Mouse (Mus musculus) kidney, postnatal 0 days (tissue): ENCODE data around the gene Aplp2. TPM values are rescaled to one million over a fixed set of nuclear protein-coding genes. Genes with fewer than 3 reads are reported as not detected.
A peak's percentile ranks its signal among the peaks of the same experiment; 100 is the strongest.

ENCODE experiments used
- ATAC-seq: fragments of 200-750 bp; cut with Nextera tagmentation; replicated peaks from 2 replicates; pipeline ENCODE4 v1.8.0; 2017; ENCODE audit warnings: low read depth, moderate number of reproducible peaks, moderate TSS enrichment, moderate library complexity; ENCODE audit not compliant: low FRiP score
- DNase-seq: peaks from one replicate; pipeline ENCODE4 v3.0.0-alpha.2; 2016; ENCODE audit warnings: low spot score
- H3K27ac ChIP-seq: fragments of 300-500 bp; sonication (generic); 2 replicates; pipeline ENCODE4 v1.5.1; 2014; ENCODE audit warnings: mild to moderate bottlenecking
- H3K27me3 ChIP-seq: fragments of 300-500 bp; sonication (generic); 2 replicates; pipeline ENCODE4 v1.6.1; 2014; ENCODE audit warnings: low read length, mixed read lengths; ENCODE audit not compliant: insufficient read depth
- H3K36me3 ChIP-seq: fragments of 300-500 bp; sonication (generic); 2 replicates; pipeline ENCODE4 v1.6.1; 2014; ENCODE audit warnings: low read length, mixed read lengths; ENCODE audit not compliant: insufficient read depth
- H3K4me1 ChIP-seq: fragments of 300-500 bp; sonication (generic); replicated peaks from 2 replicates; pipeline ENCODE4 v1.6.1; 2014; ENCODE audit warnings: antibody characterized with exemption, low read length, mixed read lengths; ENCODE audit not compliant: insufficient read depth
- H3K4me2 ChIP-seq: fragments of 300-500 bp; sonication (generic); 2 replicates; pipeline ENCODE4 v1.6.1; 2014; ENCODE audit warnings: mild to moderate bottlenecking, low read length, moderate library complexity, mixed read lengths
- H3K4me3 ChIP-seq: fragments of 300-500 bp; sonication (generic); replicated peaks from 2 replicates; pipeline ENCODE4 v1.5.1; 2014; ENCODE audit warnings: low read depth, low read length
- H3K9ac ChIP-seq: fragments of 300-500 bp; sonication (generic); 2 replicates; pipeline ENCODE4 v1.6.1; 2014; ENCODE audit warnings: low read depth, low read length
- H3K9me3 ChIP-seq: fragments of 300-500 bp; sonication (generic); replicated peaks from 2 replicates; pipeline ENCODE4 v1.6.1; 2016; ENCODE audit warnings: low read length, inconsistent platforms, mixed read lengths
- CTCF ChIP-seq: IDR thresholded peaks from 2 replicates; pipeline ENCODE4 v1.5.1; 2016; ENCODE audit warnings: antibody characterized with exemption, low read depth, mild to moderate bottlenecking, moderate library complexity
- WGBS: fragments of 180-500 bp; shearing (Covaris S2); extraction: QIAGEN DNeasy Blood & Tissue Kit; methylation state at CpG from one replicate; pipeline ENCODE4 v1.1.7; 2014; 5-methylcytosine and 5-hydroxymethylcytosine counted together
- polyA plus RNA-seq: library from polyadenylated mRNA; unstranded; fragments of >200 nt; fragmentation: Nextera tagmentation; extraction: Ambion mirVana; gene quantifications from 2 replicates; pipeline ENCODE4 v1.2.1, GENCODE M21; 2015

Gene Aplp2
- polyA plus RNA-seq, 1 experiment from 2014 or later = 367 TPM

- TF ChIP-seq CTCF = no peak
- peaks cover 11% of the 10 kb centered on the region; the same call in 1 of the 2 replicates for H3K36me3 ChIP-seq
- no peak overlapping the region for H3K27ac ChIP-seq
- no peaks in the 10 kb centered on the region for H3K9me3 ChIP-seq
- H3K9ac ChIP-seq = no peak overlapping the region
- H3K4me2 ChIP-seq = no peak overlapping the region
- no peak overlapping the region for H3K4me3 ChIP-seq
- ATAC-seq (no peak), DNase-seq (no peak)
- no peaks in the 10 kb centered on the region for H3K27me3 ChIP-seq
- H3K4me1 ChIP-seq = no peaks in the 10 kb centered on the region
- WGBS = 93% methylated on average over 6 of the region's 6 CpGs
Measured at GRCm38 (mm10) chr9:31177692-31178091, 33.9 kb downstream of the Aplp2 start.

DNA sequence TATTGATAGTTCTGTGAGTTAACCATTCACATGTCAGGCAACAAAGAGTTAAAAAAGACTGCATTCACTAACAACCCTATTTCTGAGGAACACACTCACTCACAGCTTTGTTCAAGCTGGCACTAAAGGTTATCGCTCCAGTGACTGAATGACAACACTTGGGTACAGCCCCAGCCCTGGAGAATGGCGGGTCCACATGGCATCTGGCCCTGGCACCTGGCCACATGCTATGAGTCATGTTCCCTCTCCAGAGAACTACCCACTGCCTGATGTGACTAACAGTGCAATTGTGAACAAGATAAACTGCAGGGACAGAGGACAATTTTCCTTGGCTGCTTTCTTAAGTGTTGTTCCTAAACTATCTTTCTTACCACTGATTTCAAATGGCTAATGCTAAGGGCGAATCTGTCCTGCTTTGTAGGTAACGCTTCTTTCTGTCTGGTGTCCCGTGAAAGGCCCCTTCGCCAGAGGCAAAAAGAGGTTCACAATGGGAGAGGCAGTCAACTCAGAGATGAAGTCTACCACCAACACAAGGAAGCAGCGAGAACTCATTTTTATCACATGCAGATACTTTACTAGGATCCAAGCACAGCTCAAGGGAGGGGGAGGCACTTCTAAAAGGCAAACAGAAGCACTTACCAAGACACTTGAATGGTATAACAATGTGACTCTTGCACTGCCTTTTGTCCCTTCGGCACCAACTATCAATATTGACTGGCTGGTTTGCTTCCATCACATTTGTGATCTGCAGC is 35.1 kb downstream of the Aplp2 start:
- TF ChIP-seq CTCF = no peak
- H3K9me3 ChIP-seq = no peaks in the 10 kb centered on the region
- 79% methylated on average over 8 of the region's 8 CpGs for WGBS
- ATAC-seq = peak; percentile 69; the same call in 1 of the 2 replicates
- no peaks in the 10 kb centered on the region for H3K27me3 ChIP-seq
- no peak overlapping the region for H3K27ac ChIP-seq
- H3K9ac ChIP-seq = no peak overlapping the region
- no peak overlapping the region for H3K4me3 ChIP-seq
- H3K4me2 ChIP-seq = no peak overlapping the region
- H3K36me3 ChIP-seq = peaks cover 14% of the 10 kb centered on the region
- peak; percentile 43 for DNase-seq
- no peaks in the 10 kb centered on the region for H3K4me1 ChIP-seq

DNA sequence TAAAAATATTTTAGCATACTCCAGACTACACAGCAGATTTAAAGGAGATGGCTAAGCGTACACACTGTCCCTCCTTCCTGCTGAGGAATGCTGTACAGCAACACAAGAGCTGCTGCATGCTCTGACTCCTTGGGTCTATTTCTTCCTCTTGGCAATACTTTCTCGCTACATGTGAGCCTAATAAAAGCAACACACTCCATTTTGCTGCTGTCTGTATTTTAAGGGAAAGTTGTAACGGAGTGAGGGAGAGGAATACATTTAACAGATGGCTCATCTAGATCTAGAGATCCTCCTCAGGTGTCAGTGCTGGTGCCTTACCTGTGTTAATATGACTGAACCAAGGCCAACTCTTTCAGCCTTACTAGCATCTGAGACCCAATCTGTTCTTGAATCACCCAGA is 35.6 kb downstream of the Aplp2 start:
- H3K27ac ChIP-seq = no peak overlapping the region

GRCm38 (mm10) chr9:31175346-31175745 is 36.3 kb downstream of the Aplp2 start:
- no peak overlapping the region for H3K4me2 ChIP-seq
- no peaks in the 10 kb centered on the region for H3K4me1 ChIP-seq
- H3K36me3 ChIP-seq = peaks cover 17% of the 10 kb centered on the region
- no peak for TF ChIP-seq CTCF
- H3K9me3 ChIP-seq = no peaks in the 10 kb centered on the region
- ATAC-seq (no peak), DNase-seq (no peak)
- no peaks in the 10 kb centered on the region for H3K27me3 ChIP-seq
- no peak overlapping the region for H3K27ac ChIP-seq
- WGBS = 93% methylated on average over 6 of the region's 6 CpGs
- H3K4me3 ChIP-seq = no peak overlapping the region
- no peak overlapping the region for H3K9ac ChIP-seq

More for the DNA sequence above, 35.6 kb downstream of the Aplp2 start:
- no peaks in the 10 kb centered on the region for H3K4me1 ChIP-seq
- no peak overlapping the region for H3K9ac ChIP-seq
- WGBS = 86% methylated on average over 3 of the region's 3 CpGs
- TF ChIP-seq CTCF = no peak
- H3K36me3 ChIP-seq = peaks cover 17% of the 10 kb centered on the region
- no peaks in the 10 kb centered on the region for H3K9me3 ChIP-seq
- H3K4me2 ChIP-seq = no peak overlapping the region
- no peak for ATAC-seq
- no peaks in the 10 kb centered on the region for H3K27me3 ChIP-seq
- no peak overlapping the region for H3K4me3 ChIP-seq
- no peak for DNase-seq

DNA sequence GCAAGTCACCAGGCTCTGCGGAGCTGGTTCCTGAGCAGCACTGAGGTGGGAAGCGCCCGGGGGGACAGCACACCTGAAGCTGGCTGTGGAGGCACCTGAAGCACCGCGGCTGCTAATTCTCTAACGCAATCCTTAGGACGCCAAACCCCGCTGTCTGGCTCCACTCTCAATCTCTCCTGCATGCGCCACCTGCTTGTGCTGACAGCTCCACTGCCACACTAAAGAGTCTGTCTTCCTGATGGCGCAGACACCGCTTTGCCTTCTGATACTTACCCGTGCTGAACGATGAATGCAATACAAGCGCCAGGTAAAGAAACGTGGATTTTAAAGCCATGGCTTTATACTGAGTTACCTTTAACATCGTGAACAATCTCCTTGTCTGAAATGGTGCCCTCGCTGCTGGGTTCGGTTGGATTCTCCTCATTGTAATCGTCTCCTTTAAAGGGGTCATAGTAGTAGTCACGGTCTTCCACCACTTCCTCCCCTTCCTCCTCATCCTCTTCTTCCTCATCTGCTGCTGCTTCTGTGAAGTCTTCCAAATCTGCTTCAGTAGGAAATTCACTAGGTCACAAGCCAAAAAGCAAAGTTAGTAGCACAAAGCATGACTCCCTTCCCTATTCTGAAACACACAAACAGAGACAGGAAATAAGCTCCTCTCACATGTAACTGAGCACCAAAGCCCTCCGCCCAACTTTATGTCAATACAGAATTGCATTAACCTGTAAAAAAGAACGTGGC is 43.1 kb downstream of the Aplp2 start:
- H3K27me3 ChIP-seq = no peaks in the 10 kb centered on the region
- TF ChIP-seq CTCF = no peak
- no peak overlapping the region for H3K27ac ChIP-seq
- DNase-seq (no peak), ATAC-seq (no peak)
- H3K4me2 ChIP-seq = no peak overlapping the region
- 94% methylated on average over 22 of the region's 22 CpGs for WGBS
- no peak overlapping the region for H3K9ac ChIP-seq
- no peak overlapping the region for H3K4me3 ChIP-seq
- H3K9me3 ChIP-seq = no peaks in the 10 kb centered on the region
- H3K4me1 ChIP-seq = no peaks in the 10 kb centered on the region
- H3K36me3 ChIP-seq = peaks cover 41% of the 10 kb centered on the region

GRCm38 (mm10) chr9:31167305-31167704 is 44.3 kb downstream of the Aplp2 start:
- DNase-seq (no peak), ATAC-seq (no peak)
- H3K4me3 ChIP-seq = no peak overlapping the region
- no peaks in the 10 kb centered on the region for H3K27me3 ChIP-seq
- TF ChIP-seq CTCF = no peak
- H3K4me2 ChIP-seq = no peak overlapping the region
- H3K9ac ChIP-seq = no peak overlapping the region
- H3K4me1 ChIP-seq = no peaks in the 10 kb centered on the region
- H3K27ac ChIP-seq = no peak overlapping the region
- WGBS = 95% methylated on average over 13 of the region's 13 CpGs
- H3K36me3 ChIP-seq = peaks cover 46% of the 10 kb centered on the region
- no peaks in the 10 kb centered on the region for H3K9me3 ChIP-seq
